8 mouse cellular contexts compared by ENCODE assay signal in the genomic region with DNA sequence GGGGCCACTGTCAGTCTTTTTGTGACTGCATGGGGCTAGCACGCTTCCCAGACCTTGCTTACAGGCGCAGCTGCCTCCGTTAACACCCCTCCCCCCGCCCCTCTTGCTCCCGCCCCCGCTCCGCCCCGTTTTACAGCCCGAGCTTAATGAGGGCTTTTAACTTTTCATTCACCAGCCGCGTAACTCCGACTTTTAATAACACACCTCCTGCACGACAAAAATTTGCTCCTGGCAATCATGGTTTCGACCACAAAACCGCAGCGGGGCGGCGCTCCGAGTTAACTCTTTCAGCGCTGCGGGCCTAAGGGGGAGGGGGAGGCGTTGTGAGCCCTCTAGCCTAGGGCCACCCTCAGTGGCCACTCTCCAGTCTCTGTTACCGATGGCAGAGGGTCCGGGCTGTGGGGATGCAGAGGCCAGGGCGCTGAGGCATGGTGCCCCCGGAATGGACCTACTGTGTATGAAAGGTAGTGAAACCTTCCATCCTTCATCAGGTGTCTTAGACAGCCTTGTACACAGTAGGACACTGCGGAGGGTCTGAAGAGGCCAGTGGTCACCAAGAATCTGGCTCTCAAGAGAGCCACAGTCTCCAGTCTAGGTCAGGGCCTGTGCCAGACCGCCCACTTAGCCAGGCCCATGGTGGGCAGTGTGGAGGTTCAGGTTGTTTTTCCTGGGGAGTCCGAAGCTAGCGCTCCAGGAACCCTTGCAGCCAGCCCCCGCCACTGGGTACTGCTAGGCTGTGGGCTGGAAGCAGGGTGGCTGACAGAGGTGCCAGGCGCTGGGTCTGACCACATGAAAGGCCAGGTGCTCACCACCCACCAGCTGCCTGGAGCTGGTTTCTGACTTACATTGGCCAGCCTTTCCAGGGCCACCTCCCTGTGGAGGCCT. TPM values are rescaled to one million over a fixed set of nuclear protein-coding genes. Genes with fewer than 3 reads are reported as not detected.
DNase-seq lines count a peak whose midpoint lies in the region; ATAC-seq lines count a peak whose summit lies in the region.

No protein-coding gene starts in this region.

- H3K4me2 ChIP-seq in forebrain, embryonic 15.5 days (replicated peaks), result peak overlapping the region; percentile 45
- H3K4me2 ChIP-seq in kidney, embryonic 14.5 days (replicated peaks; ENCODE audit: low read depth, low read length), result peak overlapping the region; percentile 50

- no peak overlapping the region for H3K27ac ChIP-seq in forebrain, embryonic 15.5 days (replicated peaks)
- no peak overlapping the region for H3K27ac ChIP-seq in kidney, embryonic 14.5 days (ENCODE audit: low read depth, low read length)

- H3K4me1 ChIP-seq in forebrain, embryonic 15.5 days, result peaks cover 45% of the 10 kb centered on the region
- peaks cover 24% of the 10 kb centered on the region for H3K4me1 ChIP-seq in kidney, embryonic 14.5 days (ENCODE audit: control insufficient read depth, insufficient read depth, low read length)

- 11% methylated on average over 32 of the region's 32 CpGs for WGBS in forebrain, embryonic 15.5 days
- 10% methylated on average over 32 of the region's 32 CpGs for WGBS in kidney, embryonic 14.5 days

- peak overlapping the region; percentile 30 for H3K4me3 ChIP-seq in forebrain, embryonic 15.5 days
- peak overlapping the region; percentile 29 for H3K4me3 ChIP-seq in kidney, embryonic 14.5 days (ENCODE audit: low read length)

- H3K9ac ChIP-seq in forebrain, embryonic 15.5 days (replicated peaks), result 0 out of 2 replicates have a peak overlapping the region, but pooled peaks have one; percentile 2
- H3K9ac ChIP-seq in kidney, embryonic 14.5 days (ENCODE audit: low read depth, low read length), result peak overlapping the region; percentile 28; the same call in 1 of the 2 replicates

- H3K9me3 ChIP-seq in forebrain, embryonic 15.5 days, result no peaks in the 10 kb centered on the region
- no peaks in the 10 kb centered on the region for H3K9me3 ChIP-seq in kidney, embryonic 14.5 days (ENCODE audit: control insufficient read depth, low read length)

- no peaks in the 10 kb centered on the region for H3K36me3 ChIP-seq in forebrain, embryonic 15.5 days
- H3K36me3 ChIP-seq in kidney, embryonic 14.5 days (ENCODE audit: control insufficient read depth, insufficient read depth, low read length), result no peaks in the 10 kb centered on the region
- no peaks in the 10 kb centered on the region for H3K36me3 ChIP-seq in splenic B cell, adult 2 months (ENCODE audit: control insufficient read depth, insufficient read depth, low read length, poor library complexity, severe bottlenecking)

- ATAC-seq in forebrain, embryonic 15.5 days (replicated peaks), result peak; percentile 58
- peak; percentile 61 for ATAC-seq in kidney, embryonic 14.5 days (ENCODE audit: low FRiP score, low TSS enrichment)

- peaks cover 14% of the 10 kb centered on the region for H3K27me3 ChIP-seq in forebrain, embryonic 15.5 days
- peaks cover 61% of the 10 kb centered on the region for H3K27me3 ChIP-seq in kidney, embryonic 14.5 days (ENCODE audit: control insufficient read depth, insufficient read depth, low read length)
- peaks cover 3% of the 10 kb centered on the region; the same call in 1 of the 2 replicates for H3K27me3 ChIP-seq in splenic B cell, adult 2 months (ENCODE audit: control insufficient read depth, insufficient read depth, low read length, poor library complexity, severe bottlenecking)

- peak; percentile 38 for DNase-seq in adrenal gland, adult 2 months
- no peak for DNase-seq in adrenal gland, adult 8-10 months
- peak; percentile 68 for DNase-seq in R1 (ENCODE audit: low read depth, low spot score)
- peak; percentile 42 for DNase-seq in lung, postnatal 14 days
- peak; percentile 62 for DNase-seq in splenic B cell, adult 2 months (ENCODE audit: low read depth, low spot score)
- DNase-seq in cerebellum, adult 11 months, result no peak

RNA-seq across cellular contexts. Expression of a gene that starts 3.0 kb away (rescaled TPM):
- total RNA-seq in adrenal gland, adult 2 months (2021), result under 1 TPM in 1 of 2 experiments, not detected in 1; 0.10 TPM
- polyA plus RNA-seq in adrenal gland, adult 2 months (2012; rRNA removed), result not detected in 2 replicates
- total RNA-seq in adrenal gland, adult 8-10 months (2022), result under 1 TPM in 2 of 4 experiments, not detected in 2; 0.15 to 0.24 TPM
- 0.53 and 0.69 TPM in 2 replicates for polyA plus RNA-seq in forebrain, embryonic 15.5 days (2015; fragmentation: Nextera tagmentation; extraction: Ambion mirVana)
- polyA plus RNA-seq in kidney, embryonic 14.5 days (2014; fragmentation: Nextera tagmentation; extraction: Ambion mirVana), result 1.4 and 2.3 TPM in 2 replicates

Comparison
In these comparisons a context has a peak if more than half of its experiments do, and no peak if none do; other contexts are left out.
1. DNase-seq: peak in adrenal gland, adult 2 months (single experiment), R1 (single experiment), lung, postnatal 14 days (single experiment) and splenic B cell, adult 2 months (single experiment); none in adrenal gland, adult 8-10 months (single experiment) and cerebellum, adult 11 months (single experiment).